Mouse (Mus musculus): ENCODE measurements around the gene Sct.
A peak's percentile ranks its signal among the peaks of the same experiment; 100 is the strongest.

GRCm38 (mm10) chr7:141293852-141294471 is 15.0 kb upstream of the Sct start:
- TF ChIP-seq POLR2A (IDR thresholded peaks at IDR 0.05; ENCODE audit: insufficient read depth, low read depth, low read length) (no peak), CTCF (IDR thresholded peaks at IDR 0.05) (0 out of 2 replicates have a peak, but pooled peaks have one; percentile 19)
